Mouse (Mus musculus): ENCODE measurements around the gene Marveld1. TPM values are rescaled to one million over a fixed set of nuclear protein-coding genes. Genes with fewer than 3 reads are reported as not detected.

Marveld1 gene
- polyA plus RNA-seq, 1 experiment from 2014 or later = 1.5 TPM

- H3K36me3 ChIP-seq (ENCODE audit: control insufficient read depth, insufficient read depth) = no peaks in the 10 kb centered on the region
- peaks cover 11% of the 10 kb centered on the region for H3K27me3 ChIP-seq (replicated peaks; ENCODE audit: control insufficient read depth, insufficient read depth, low read length)
- H3K4me2 ChIP-seq (ENCODE audit: low read length) = no peak overlapping the region
- peaks cover 10% of the 10 kb centered on the region; the same call in 1 of the 2 replicates for H3K4me1 ChIP-seq (replicated peaks; ENCODE audit: control insufficient read depth, insufficient read depth, low read length)
- 91% methylated on average over 9 of the region's 9 CpGs for WGBS
- no peak overlapping the region for H3K27ac ChIP-seq (ENCODE audit: low read length)
- H3K9me3 ChIP-seq (ENCODE audit: control insufficient read depth, low read length) = no peaks in the 10 kb centered on the region
- H3K9ac ChIP-seq (replicated peaks; ENCODE audit: low read depth, low read length) = no peak overlapping the region
- ATAC-seq = no peak
- H3K4me3 ChIP-seq (replicated peaks; ENCODE audit: low read length) = no peak overlapping the region
Observed at GRCm38 (mm10) chr19:42146276-42147010, 757 bp upstream of the Marveld1 start.

GRCm38 (mm10) chr19:42147769-42148568 is 769 bp downstream of the Marveld1 start:
- H3K4me1 ChIP-seq (replicated peaks; ENCODE audit: control insufficient read depth, insufficient read depth, low read length) = peaks cover 10% of the 10 kb centered on the region; the same call in 1 of the 2 replicates
- H3K4me3 ChIP-seq (replicated peaks; ENCODE audit: low read length) = peak overlapping the region; percentile 65
- H3K36me3 ChIP-seq (ENCODE audit: control insufficient read depth, insufficient read depth) = no peaks in the 10 kb centered on the region
- H3K4me2 ChIP-seq (ENCODE audit: low read length) = peak overlapping the region; percentile 65
- H3K9me3 ChIP-seq (ENCODE audit: control insufficient read depth, low read length) = no peaks in the 10 kb centered on the region
- H3K9ac ChIP-seq (replicated peaks; ENCODE audit: low read depth, low read length) = peak overlapping the region; percentile 71
- H3K27me3 ChIP-seq (replicated peaks; ENCODE audit: control insufficient read depth, insufficient read depth, low read length) = peaks cover 11% of the 10 kb centered on the region
- no peak overlapping the region; the same call in 1 of the 2 replicates for H3K27ac ChIP-seq (ENCODE audit: low read length)
- ATAC-seq = peak; percentile 52
- under 1% methylated on average over 62 of the region's 63 CpGs for WGBS

- H3K9me3 ChIP-seq (ENCODE audit: control insufficient read depth, low read length) = no peaks in the 10 kb centered on the region
- H3K4me1 ChIP-seq (replicated peaks; ENCODE audit: control insufficient read depth, insufficient read depth, low read length) = peaks cover 10% of the 10 kb centered on the region; the same call in 1 of the 2 replicates
- no peaks in the 10 kb centered on the region for H3K36me3 ChIP-seq (ENCODE audit: control insufficient read depth, insufficient read depth)
- 31% methylated on average over 7 of the region's 7 CpGs for WGBS
- peak overlapping the region; percentile 65 for H3K4me2 ChIP-seq (ENCODE audit: low read length)
- no peak overlapping the region for H3K27ac ChIP-seq (ENCODE audit: low read length)
- peaks cover 11% of the 10 kb centered on the region for H3K27me3 ChIP-seq (replicated peaks; ENCODE audit: control insufficient read depth, insufficient read depth, low read length)
- ATAC-seq = peak; percentile 9; the same call in 1 of the 2 replicates
- H3K9ac ChIP-seq (replicated peaks; ENCODE audit: low read depth, low read length) = peak overlapping the region; percentile 71
- peak overlapping the region; percentile 65 for H3K4me3 ChIP-seq (replicated peaks; ENCODE audit: low read length)
Observed at GRCm38 (mm10) chr19:42148569-42148860, 1.3 kb downstream of the Marveld1 start.

GRCm38 (mm10) chr19:42151990-42152389 is 4.8 kb downstream of the Marveld1 start:
- no peaks in the 10 kb centered on the region for H3K9me3 ChIP-seq (ENCODE audit: control insufficient read depth, low read length)

GRCm38 (mm10) chr19:42157493-42158237 is 10.5 kb downstream of the Marveld1 start:
- Histone ChIP-seq H3K27ac (ENCODE audit: low read length) (no peak overlapping the region), H3K4me3 (replicated peaks; ENCODE audit: low read length) (no peak overlapping the region), H3K27me3 (replicated peaks; ENCODE audit: control insufficient read depth, insufficient read depth, low read length) (0 out of 2 replicates have a peak, but pooled peaks cover 2% of the 10 kb centered on the region), H3K9ac (replicated peaks; ENCODE audit: low read depth, low read length) (no peak overlapping the region), H3K4me2 (ENCODE audit: low read length) (no peak overlapping the region), H3K4me1 (replicated peaks; ENCODE audit: control insufficient read depth, insufficient read depth, low read length) (no peaks in the 10 kb centered on the region), H3K9me3 (ENCODE audit: control insufficient read depth, low read length) (no peaks in the 10 kb centered on the region), H3K36me3 (ENCODE audit: control insufficient read depth, insufficient read depth) (no peaks in the 10 kb centered on the region)
- WGBS = 72% methylated on average over 11 of the region's 12 CpGs
- no peak for ATAC-seq

More at GRCm38 (mm10) chr19:42151990-42152389, 4.8 kb downstream of the Marveld1 start:
- H3K4me1 ChIP-seq (replicated peaks; ENCODE audit: control insufficient read depth, insufficient read depth, low read length) = peaks cover 9% of the 10 kb centered on the region; the same call in 1 of the 2 replicates
- no peak overlapping the region for H3K9ac ChIP-seq (replicated peaks; ENCODE audit: low read depth, low read length)
- H3K36me3 ChIP-seq (ENCODE audit: control insufficient read depth, insufficient read depth) = no peaks in the 10 kb centered on the region
- peak; percentile 49; the same call in 1 of the 2 replicates for ATAC-seq
- no peak overlapping the region for H3K4me3 ChIP-seq (replicated peaks; ENCODE audit: low read length)
- peaks cover 11% of the 10 kb centered on the region for H3K27me3 ChIP-seq (replicated peaks; ENCODE audit: control insufficient read depth, insufficient read depth, low read length)
- H3K27ac ChIP-seq (ENCODE audit: low read length) = no peak overlapping the region
- H3K4me2 ChIP-seq (ENCODE audit: low read length) = no peak overlapping the region
- WGBS = 5% methylated on average over 6 of the region's 6 CpGs

GRCm38 (mm10) chr19:42158246-42159017 is 11.2 kb downstream of the Marveld1 start:
- Histone ChIP-seq H3K27ac (ENCODE audit: low read length) (no peak overlapping the region), H3K36me3 (ENCODE audit: control insufficient read depth, insufficient read depth) (no peaks in the 10 kb centered on the region), H3K4me3 (replicated peaks; ENCODE audit: low read length) (no peak overlapping the region), H3K9me3 (ENCODE audit: control insufficient read depth, low read length) (no peaks in the 10 kb centered on the region), H3K4me1 (replicated peaks; ENCODE audit: control insufficient read depth, insufficient read depth, low read length) (no peaks in the 10 kb centered on the region), H3K9ac (replicated peaks; ENCODE audit: low read depth, low read length) (no peak overlapping the region), H3K4me2 (ENCODE audit: low read length) (no peak overlapping the region), H3K27me3 (replicated peaks; ENCODE audit: control insufficient read depth, insufficient read depth, low read length) (0 out of 2 replicates have a peak, but pooled peaks cover 2% of the 10 kb centered on the region)
- no peak for ATAC-seq
- WGBS = 73% methylated on average over 13 of the region's 13 CpGs

- no peak for ATAC-seq
- Histone ChIP-seq H3K4me2 (ENCODE audit: low read length) (peak within 1 kb of the TSS; percentile 7; the same call in 1 of the 2 replicates), H3K36me3 (ENCODE audit: control insufficient read depth, insufficient read depth) (no peaks in the 10 kb centered on the region), H3K9me3 (ENCODE audit: control insufficient read depth, low read length) (no peaks in the 10 kb centered on the region), H3K4me3 (replicated peaks; ENCODE audit: low read length) (no peak within 1 kb of the TSS), H3K9ac (replicated peaks; ENCODE audit: low read depth, low read length) (no peak within 1 kb of the TSS), H3K27ac (ENCODE audit: low read length) (no peak within 1 kb of the TSS), H3K4me1 (replicated peaks; ENCODE audit: control insufficient read depth, insufficient read depth, low read length) (peaks cover 13% of the 10 kb centered on the region), H3K27me3 (replicated peaks; ENCODE audit: control insufficient read depth, insufficient read depth, low read length) (0 out of 2 replicates have a peak, but pooled peaks cover 5% of the 10 kb centered on the region)
- WGBS = 75% methylated on average over 5 of the region's 5 CpGs
Observed at GRCm38 (mm10) chr19:42163764-42164163, 16.6 kb downstream of the Marveld1 start, which contains the start of gene Zfyve27. Zfyve27 (plus strand) TSS chr19:42163951.

- H3K36me3 ChIP-seq (ENCODE audit: control insufficient read depth, insufficient read depth) = no peaks in the 10 kb centered on the region
- H3K4me2 ChIP-seq (ENCODE audit: low read length) = peak overlapping the region; percentile 7; the same call in 1 of the 2 replicates
- no peak overlapping the region for H3K9ac ChIP-seq (replicated peaks; ENCODE audit: low read depth, low read length)
- no peak overlapping the region for H3K27ac ChIP-seq (ENCODE audit: low read length)
- no peak overlapping the region for H3K4me3 ChIP-seq (replicated peaks; ENCODE audit: low read length)
- no peak for ATAC-seq
- H3K27me3 ChIP-seq (replicated peaks; ENCODE audit: control insufficient read depth, insufficient read depth, low read length) = 0 out of 2 replicates have a peak, but pooled peaks cover 5% of the 10 kb centered on the region
- no peaks in the 10 kb centered on the region for H3K9me3 ChIP-seq (ENCODE audit: control insufficient read depth, low read length)
- WGBS = 10% methylated on average over 7 of the region's 7 CpGs
- peaks cover 13% of the 10 kb centered on the region for H3K4me1 ChIP-seq (replicated peaks; ENCODE audit: control insufficient read depth, insufficient read depth, low read length)
Observed at GRCm38 (mm10) chr19:42164188-42164587, 17.0 kb downstream of the Marveld1 start.
